Mouse (Mus musculus) heart, embryonic 11.5 days (tissue): Measurements from ENCODE around the gene Gmip. TPM values are rescaled to one million over a fixed set of nuclear protein-coding genes. Genes with fewer than 3 reads are reported as not detected.
A peak's percentile ranks its signal among the peaks of the same experiment; 100 is the strongest.

Experiments
- ATAC-seq: fragments of 200-750 bp; cut with Nextera tagmentation; replicated peaks from 2 replicates; pipeline ENCODE4 v1.8.0; 2017; ENCODE audit warnings: moderate library complexity; ENCODE audit not compliant: insufficient number of reproducible peaks, low FRiP score, low TSS enrichment
- H3K27ac ChIP-seq: fragments of 300-500 bp; sonication (generic); 2 replicates; pipeline ENCODE4 v1.5.1; 2014; ENCODE audit warnings: mild to moderate bottlenecking, low read depth, low read length
- H3K27me3 ChIP-seq: fragments of 300-500 bp; sonication (generic); 2 replicates; pipeline ENCODE4 v1.6.1; 2014; ENCODE audit warnings: mild to moderate bottlenecking, low read length, mixed read lengths; ENCODE audit not compliant: control insufficient read depth, insufficient read depth
- H3K36me3 ChIP-seq: fragments of 300-500 bp; sonication (generic); 2 replicates; pipeline ENCODE4 v1.6.1; 2014; ENCODE audit warnings: mild to moderate bottlenecking, low read length, moderate library complexity, mixed read lengths; ENCODE audit not compliant: control insufficient read depth, insufficient read depth
- H3K4me1 ChIP-seq: fragments of 300-500 bp; sonication (generic); 2 replicates; pipeline ENCODE4 v1.6.1; 2014; ENCODE audit warnings: low read length; ENCODE audit not compliant: control insufficient read depth, insufficient read depth
- H3K4me2 ChIP-seq: fragments of 300-500 bp; sonication (generic); 2 replicates; pipeline ENCODE4 v1.6.1; 2014; ENCODE audit warnings: mild to moderate bottlenecking, moderate library complexity
- H3K4me3 ChIP-seq: fragments of 300-500 bp; sonication (generic); 2 replicates; pipeline ENCODE4 v1.5.1; 2014; ENCODE audit warnings: low read depth, low read length
- H3K9ac ChIP-seq: fragments of 300-500 bp; sonication (generic); 2 replicates; pipeline ENCODE4 v1.6.1; 2014; ENCODE audit warnings: mild to moderate bottlenecking, low read depth, low read length, moderate library complexity
- H3K9me3 ChIP-seq: fragments of 300-500 bp; sonication (generic); replicated peaks from 2 replicates; pipeline ENCODE4 v1.6.1; 2016; ENCODE audit warnings: low read length; ENCODE audit not compliant: control insufficient read depth
- WGBS: fragments of 180-500 bp; shearing (Covaris S2); extraction: QIAGEN DNeasy Blood & Tissue Kit; methylation state at CpG from one replicate; pipeline ENCODE4 v1.1.7; 2014; ENCODE audit not compliant: insufficient replicate concordance; 5-methylcytosine and 5-hydroxymethylcytosine counted together
- polyA plus RNA-seq: library from polyadenylated mRNA; unstranded; fragments of >200 nt; fragmentation: Nextera tagmentation; extraction: Ambion mirVana; gene quantifications from 2 replicates; pipeline ENCODE4 v1.2.1, GENCODE M21; 2014

Gmip gene
- polyA plus RNA-seq, 1 experiment from 2014 or later = 7.8 TPM

DNA sequence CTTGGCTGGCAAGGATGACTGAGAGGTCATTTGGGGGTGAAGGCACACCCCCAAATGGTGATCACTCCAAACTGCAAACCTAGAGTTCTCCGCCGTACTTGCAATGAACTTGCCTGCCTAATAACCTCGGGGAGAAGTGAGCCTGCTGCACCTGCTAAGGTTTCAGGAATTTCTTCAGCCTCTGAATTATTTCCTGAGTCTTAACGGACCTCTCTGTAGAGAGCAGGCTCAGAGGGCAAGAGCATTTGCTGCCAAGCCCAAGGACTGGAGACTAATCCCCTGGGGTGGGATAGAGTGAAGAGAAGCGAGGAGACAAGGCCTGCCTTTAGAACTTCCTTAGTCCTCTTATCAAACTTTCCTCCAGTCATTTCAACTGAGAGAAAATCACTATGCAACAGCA, 18.7 kb upstream of the Gmip start:
- Histone ChIP-seq H3K27me3 (no peaks in the 10 kb centered on the region), H3K4me3 (peak overlapping the region; percentile 93; the same call in 1 of the 2 replicates), H3K9ac (no peak overlapping the region), H3K36me3 (peaks cover 2% of the 10 kb centered on the region; the same call in 1 of the 2 replicates), H3K27ac (no peak overlapping the region), H3K4me1 (peaks cover 11% of the 10 kb centered on the region), H3K4me2 (peak overlapping the region; percentile 72), H3K9me3 (no peaks in the 10 kb centered on the region)
- 60% methylated on average over 5 of the region's 5 CpGs for WGBS
- no peak for ATAC-seq

DNA sequence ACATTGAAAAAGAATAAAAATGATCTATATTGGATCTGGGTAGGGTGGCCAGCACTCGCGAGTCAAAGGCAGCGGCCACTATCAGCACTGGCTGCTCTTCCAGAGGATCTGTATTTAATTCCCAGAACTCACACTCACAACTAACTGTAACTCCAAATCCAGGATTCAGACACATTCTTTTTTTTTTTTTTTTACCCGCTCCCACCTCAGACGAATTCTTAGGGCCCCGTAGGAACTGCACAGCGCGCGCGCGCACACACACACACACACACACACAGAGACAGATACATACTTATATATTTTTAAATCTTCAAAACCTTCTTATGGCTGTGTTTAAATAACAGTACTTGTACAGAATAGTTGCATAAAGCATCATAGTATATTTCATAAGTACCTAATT, 18.1 kb upstream of the Gmip start:
- peak overlapping the region; percentile 72 for H3K4me2 ChIP-seq
- WGBS = 30% methylated on average over 11 of the region's 11 CpGs
- H3K36me3 ChIP-seq = peaks cover 6% of the 10 kb centered on the region
- H3K4me1 ChIP-seq = peaks cover 11% of the 10 kb centered on the region
- H3K9ac ChIP-seq = peak overlapping the region; percentile 84; the same call in 1 of the 2 replicates
- no peak for ATAC-seq
- H3K9me3 ChIP-seq = no peaks in the 10 kb centered on the region
- no peaks in the 10 kb centered on the region for H3K27me3 ChIP-seq
- H3K27ac ChIP-seq = peak overlapping the region; percentile 91
- H3K4me3 ChIP-seq = peak overlapping the region; percentile 93

- Histone ChIP-seq H3K36me3 (peaks cover 11% of the 10 kb centered on the region), H3K9me3 (no peaks in the 10 kb centered on the region), H3K4me3 (peak within 1 kb of the TSS; percentile 93), H3K4me2 (peak within 1 kb of the TSS; percentile 78), H3K9ac (peak within 1 kb of the TSS; percentile 84), H3K4me1 (peaks cover 11% of the 10 kb centered on the region), H3K27me3 (no peaks in the 10 kb centered on the region), H3K27ac (peak within 1 kb of the TSS; percentile 91)
- under 1% methylated on average over 38 of the region's 38 CpGs for WGBS
- ATAC-seq = peak; percentile 90
Measured at GRCm38 (mm10) chr8:69790773-69791367, 17.6 kb upstream of the Gmip start, which contains the start of the genes Atp13a1 and Zfp866. Atp13a1 (plus strand) TSS chr8:69791163. Zfp866 (minus strand) TSS chr8:69791178.

DNA sequence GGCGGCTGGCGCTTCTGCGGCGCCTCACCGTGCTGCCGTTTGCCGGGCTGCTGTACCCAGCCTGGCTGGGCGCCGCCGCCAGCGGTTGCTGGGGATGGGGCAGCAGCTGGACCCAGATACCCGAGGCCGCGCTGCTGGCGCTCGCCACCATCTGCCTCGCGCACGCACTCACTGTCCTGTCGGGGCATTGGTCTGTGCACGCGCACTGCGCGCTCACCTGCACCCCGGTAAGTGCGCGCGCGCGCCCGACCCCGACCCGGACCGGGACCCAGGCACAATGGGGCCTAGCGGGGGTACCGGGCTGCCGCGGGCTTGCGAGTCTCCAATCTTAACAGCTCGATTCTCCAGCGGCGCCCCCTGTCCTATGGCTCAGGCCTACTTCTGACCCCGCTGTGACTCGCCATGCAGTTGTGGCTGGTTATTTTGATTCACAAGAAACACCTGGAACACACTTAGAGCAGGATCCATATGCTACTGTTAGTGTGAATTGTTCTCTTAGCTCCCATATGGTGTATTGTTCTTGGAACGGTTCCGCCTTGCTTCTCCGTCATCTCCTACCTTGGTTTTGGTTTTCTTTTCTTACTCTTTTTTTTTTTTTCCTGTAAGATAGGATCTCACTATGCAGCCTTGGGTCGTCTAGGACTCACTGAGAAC, 16.9 kb upstream of the Gmip start:
- H3K4me1 ChIP-seq = peaks cover 11% of the 10 kb centered on the region
- H3K36me3 ChIP-seq = peaks cover 14% of the 10 kb centered on the region
- WGBS = under 1% methylated on average over 48 of the region's 48 CpGs
- ATAC-seq = peak; percentile 58
- H3K27me3 ChIP-seq = no peaks in the 10 kb centered on the region
- H3K4me3 ChIP-seq = peak overlapping the region; percentile 93
- H3K27ac ChIP-seq = peak overlapping the region; percentile 91
- peak overlapping the region; percentile 84 for H3K9ac ChIP-seq
- no peaks in the 10 kb centered on the region for H3K9me3 ChIP-seq
- peak overlapping the region; percentile 78 for H3K4me2 ChIP-seq

- Histone ChIP-seq H3K27me3 (no peaks in the 10 kb centered on the region), H3K4me2 (no peak overlapping the region), H3K9ac (no peak overlapping the region), H3K9me3 (no peaks in the 10 kb centered on the region), H3K4me3 (no peak overlapping the region), H3K36me3 (peaks cover 33% of the 10 kb centered on the region), H3K27ac (no peak overlapping the region), H3K4me1 (peaks cover 11% of the 10 kb centered on the region)
- 89% methylated on average over 4 of the region's 4 CpGs for WGBS
- ATAC-seq = no peak
Measured at GRCm38 (mm10) chr8:69793666-69794065, 14.8 kb upstream of the Gmip start.

DNA sequence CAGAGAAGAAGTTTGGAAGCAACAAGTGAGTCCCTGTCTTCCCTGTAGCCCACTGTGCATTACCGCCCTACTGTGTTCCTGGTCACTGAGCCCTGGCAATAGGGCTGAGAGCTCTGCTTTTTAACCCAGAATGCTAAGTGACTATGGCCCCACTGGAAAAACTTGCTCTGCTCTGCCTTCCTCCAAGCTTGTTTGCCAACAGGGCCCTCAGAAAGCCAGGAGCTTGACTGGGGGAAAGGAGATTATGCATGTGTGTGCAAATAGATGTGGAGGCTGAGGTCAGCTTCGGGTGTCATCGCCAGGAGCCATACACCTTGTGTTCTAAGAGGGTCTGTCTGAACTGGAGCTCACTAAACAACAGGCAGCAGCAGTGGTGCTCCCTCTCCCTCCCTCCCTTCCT, 14.4 kb upstream of the Gmip start:
- 96% methylated on average over 3 of the region's 3 CpGs for WGBS
- Histone ChIP-seq H3K36me3 (peaks cover 35% of the 10 kb centered on the region), H3K27ac (no peak overlapping the region), H3K4me1 (peaks cover 11% of the 10 kb centered on the region), H3K4me2 (no peak overlapping the region), H3K9ac (no peak overlapping the region), H3K9me3 (no peaks in the 10 kb centered on the region), H3K27me3 (no peaks in the 10 kb centered on the region), H3K4me3 (no peak overlapping the region)
- no peak for ATAC-seq

DNA sequence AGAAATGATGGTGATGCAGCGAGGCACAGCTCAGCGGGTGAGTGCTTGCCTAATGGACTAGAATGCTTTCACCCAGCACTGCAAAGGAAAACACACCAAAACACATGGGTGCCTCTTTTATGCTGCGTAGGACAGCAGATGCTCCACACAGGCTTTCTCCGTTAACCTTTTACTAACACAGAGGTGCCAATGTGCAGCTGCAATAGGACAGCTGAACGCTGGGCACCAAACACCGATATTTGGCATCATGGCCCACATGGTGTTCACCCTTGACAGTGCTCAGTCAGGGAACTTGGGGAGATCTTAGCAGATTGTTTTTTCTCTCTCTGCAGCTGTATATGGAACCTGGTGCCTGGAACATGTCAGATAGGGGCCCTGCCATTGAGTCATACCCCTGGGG, 13.6 kb upstream of the Gmip start:
- Histone ChIP-seq H3K4me1 (peaks cover 11% of the 10 kb centered on the region), H3K27ac (no peak overlapping the region), H3K4me3 (no peak overlapping the region), H3K9me3 (no peaks in the 10 kb centered on the region), H3K4me2 (no peak overlapping the region), H3K36me3 (peaks cover 43% of the 10 kb centered on the region), H3K9ac (no peak overlapping the region), H3K27me3 (no peaks in the 10 kb centered on the region)
- WGBS = 93% methylated on average over 6 of the region's 6 CpGs
- no peak for ATAC-seq

DNA sequence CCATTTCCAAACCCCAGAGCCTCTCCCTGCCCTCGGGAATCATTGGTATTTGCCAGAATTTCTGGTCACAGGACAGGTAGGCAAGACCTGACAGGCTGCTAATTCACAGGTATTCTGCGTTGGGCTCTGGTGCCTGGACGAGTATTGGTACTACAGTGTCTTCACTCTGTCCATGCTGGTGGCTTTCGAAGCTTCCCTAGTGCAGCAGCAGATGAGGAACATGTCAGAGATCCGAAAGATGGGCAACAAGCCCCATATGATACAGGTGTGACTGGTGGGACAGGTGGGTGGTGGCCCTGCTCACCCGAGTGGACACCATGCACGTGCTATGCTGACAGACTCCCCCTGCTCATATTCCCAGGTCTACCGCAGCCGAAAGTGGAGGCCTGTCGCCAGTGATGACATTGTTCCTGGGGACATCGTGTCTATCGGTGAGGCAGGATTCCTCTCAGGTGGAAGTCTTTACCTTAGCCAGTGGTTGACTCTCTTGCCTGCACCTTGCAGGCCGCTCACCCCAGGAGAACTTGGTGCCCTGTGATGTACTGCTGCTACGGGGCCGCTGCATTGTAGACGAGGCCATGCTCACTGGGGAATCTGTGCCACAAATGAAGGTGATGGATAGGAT, 11.6 kb upstream of the Gmip start:
- peaks cover 11% of the 10 kb centered on the region for H3K4me1 ChIP-seq
- no peak overlapping the region for H3K9ac ChIP-seq
- ATAC-seq = no peak
- no peaks in the 10 kb centered on the region for H3K27me3 ChIP-seq
- H3K4me3 ChIP-seq = no peak overlapping the region
- H3K9me3 ChIP-seq = no peaks in the 10 kb centered on the region
- 96% methylated on average over 16 of the region's 16 CpGs for WGBS
- H3K4me2 ChIP-seq = no peak overlapping the region
- no peak overlapping the region for H3K27ac ChIP-seq
- H3K36me3 ChIP-seq = peaks cover 56% of the 10 kb centered on the region
